Mouse (Mus musculus): ENCODE results near the gene Ppl.

The Ppl gene

DNA sequence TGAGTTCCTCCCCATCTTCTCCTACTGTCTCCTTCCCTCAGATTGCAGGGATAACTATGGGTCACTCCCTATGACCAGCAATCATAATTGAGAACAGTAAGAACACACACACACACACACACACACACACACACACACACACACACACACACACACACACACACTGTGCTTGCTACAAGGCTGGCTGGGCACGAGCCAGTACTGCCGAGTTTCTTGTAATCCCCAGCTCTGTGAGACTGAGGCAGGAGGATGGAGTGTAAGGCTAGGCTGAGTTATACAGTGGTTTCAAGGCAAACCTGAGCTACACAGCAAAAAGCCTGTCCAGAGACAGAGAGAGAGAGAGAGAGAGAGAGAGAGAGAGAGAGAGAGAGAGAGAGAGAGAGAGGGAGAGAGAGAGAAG is 2.0 kb downstream of the Ppl start:
- in situ Hi-C loops (cut with MboI; ENCODE audit: low sequenced_read_pairs), result no loop called here

DNA sequence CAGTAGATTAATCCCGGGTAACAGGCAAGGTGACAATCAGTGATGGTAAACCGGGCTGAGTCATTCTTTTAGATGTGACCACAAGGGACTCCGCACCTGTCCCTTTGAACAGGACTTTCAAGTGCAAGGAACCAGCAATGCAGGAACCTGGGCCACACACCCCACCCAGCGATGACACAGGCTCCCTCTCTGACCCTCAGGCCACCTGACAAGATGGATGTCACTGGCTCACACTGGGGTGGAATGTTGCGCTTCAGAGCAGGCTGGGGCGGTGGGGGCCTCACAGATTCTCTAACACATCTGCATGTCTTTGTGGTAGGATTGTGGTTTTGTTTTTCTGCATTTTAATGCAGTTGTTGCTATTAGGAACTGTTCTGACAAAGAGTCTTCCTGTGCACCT is 8.7 kb downstream of the Ppl start:
- in situ Hi-C loops (cut with MboI; ENCODE audit: low sequenced_read_pairs), result no loop called here

GRCm38 (mm10) chr16:5119845-5120244 is 12.4 kb downstream of the Ppl start:
- in situ Hi-C loops (cut with MboI; ENCODE audit: low sequenced_read_pairs), result no loop called here

GRCm38 (mm10) chr16:5119385-5119784 is 12.8 kb downstream of the Ppl start:
- in situ Hi-C loops (cut with MboI; ENCODE audit: low sequenced_read_pairs), result no loop called here

DNA sequence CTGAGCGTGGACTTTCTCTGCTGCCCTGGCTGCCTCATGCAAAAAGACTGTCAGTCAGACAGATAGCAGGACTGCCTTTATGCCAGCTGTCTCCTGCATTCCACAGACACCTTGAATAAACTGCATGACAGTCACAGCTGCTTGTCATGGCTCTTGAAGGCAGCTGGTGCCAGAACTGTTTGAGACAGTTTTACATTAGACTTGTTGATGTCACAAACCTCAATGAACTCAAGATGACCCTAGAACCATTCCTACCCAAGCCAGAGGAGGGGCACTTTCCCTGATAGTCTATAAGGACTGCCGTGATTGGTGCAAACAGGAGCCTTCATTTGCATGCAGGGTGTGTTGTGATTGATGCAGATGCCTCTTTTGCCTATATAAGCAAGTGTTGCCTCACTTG is 18.6 kb downstream of the Ppl start:
- in situ Hi-C loops (cut with MboI; ENCODE audit: low sequenced_read_pairs), result no loop called here

GRCm38 (mm10) chr16:5113002-5113550 is 19.1 kb downstream of the Ppl start:
- in situ Hi-C loops (cut with MboI; ENCODE audit: low sequenced_read_pairs), result no loop called here

- in situ Hi-C loops (cut with MboI; ENCODE audit: low sequenced_read_pairs), result no loop called here
Measured at GRCm38 (mm10) chr16:5111021-5111420, 21.2 kb downstream of the Ppl start.

DNA sequence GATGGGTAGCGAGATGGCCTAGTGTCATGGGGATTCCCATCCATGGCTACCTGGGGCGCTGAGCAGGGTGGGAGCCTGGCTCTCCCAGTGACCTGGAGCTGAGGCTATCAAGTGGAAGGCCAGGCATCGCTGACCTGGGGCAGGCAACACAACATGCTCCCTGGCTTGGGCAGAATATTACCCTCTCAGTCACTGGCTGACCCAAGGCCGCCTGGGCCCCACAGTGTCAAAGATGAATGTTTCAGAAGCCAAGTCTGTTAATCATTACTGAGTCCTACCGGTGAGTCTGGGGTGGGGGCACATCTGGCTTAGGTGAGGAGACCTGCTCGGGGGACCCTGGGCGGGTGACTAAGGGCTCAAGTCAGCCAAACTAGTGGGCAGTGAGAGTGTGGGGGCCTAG is 22.3 kb downstream of the Ppl start:
- in situ Hi-C loops (cut with MboI; ENCODE audit: low sequenced_read_pairs), result no loop called here

DNA sequence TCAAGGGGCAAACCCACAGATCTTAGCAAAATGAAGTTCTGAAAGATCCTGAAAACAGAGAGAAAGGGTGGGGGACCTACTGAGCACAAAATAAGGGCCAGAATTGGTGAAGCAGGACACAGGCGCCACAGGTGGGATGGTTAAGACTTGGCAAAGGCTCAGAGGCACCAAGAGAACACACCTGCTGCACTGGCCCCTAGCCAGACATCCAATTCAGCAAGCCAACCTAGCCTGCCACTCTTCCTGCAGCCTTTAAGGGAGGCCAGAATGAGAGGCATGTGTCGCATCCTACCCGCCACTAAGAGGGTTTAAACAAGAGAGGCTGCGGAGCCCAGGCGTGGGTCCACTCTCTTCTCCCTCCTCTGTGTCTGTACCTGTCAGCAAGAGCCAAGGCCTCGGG is 31.2 kb downstream of the Ppl start:
- in situ Hi-C loops (cut with MboI; ENCODE audit: low sequenced_read_pairs), result no loop called here

DNA sequence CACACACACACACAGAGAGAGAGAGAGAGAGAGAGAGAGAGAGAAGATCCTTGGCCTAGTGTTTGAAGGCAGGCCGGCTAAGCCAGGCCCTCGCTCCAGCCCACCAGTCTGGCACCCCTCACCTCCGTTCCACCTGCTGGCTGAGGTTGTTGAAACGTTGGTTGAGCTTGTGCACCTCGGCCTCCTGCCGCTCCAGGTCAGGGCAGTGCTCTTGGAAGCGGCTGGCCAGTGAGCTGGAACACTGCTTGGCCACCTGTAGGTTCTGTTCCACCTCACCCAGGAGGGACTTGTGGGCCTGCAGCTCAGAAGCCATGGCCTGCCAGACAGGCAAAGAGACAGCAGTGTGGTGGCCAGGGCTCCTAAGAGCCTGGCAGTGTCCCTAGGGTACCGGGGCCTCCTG is 35.7 kb downstream of the Ppl start:
- in situ Hi-C loops (cut with MboI; ENCODE audit: low sequenced_read_pairs), result no loop called here

GRCm38 (mm10) chr16:5093285-5093684 is 38.9 kb downstream of the Ppl start:
- in situ Hi-C loops (cut with MboI; ENCODE audit: low sequenced_read_pairs), result no loop called here

GRCm38 (mm10) chr16:5089021-5089420 is 43.2 kb downstream of the Ppl start:
- in situ Hi-C loops (cut with MboI; ENCODE audit: low sequenced_read_pairs), result no loop called here

DNA sequence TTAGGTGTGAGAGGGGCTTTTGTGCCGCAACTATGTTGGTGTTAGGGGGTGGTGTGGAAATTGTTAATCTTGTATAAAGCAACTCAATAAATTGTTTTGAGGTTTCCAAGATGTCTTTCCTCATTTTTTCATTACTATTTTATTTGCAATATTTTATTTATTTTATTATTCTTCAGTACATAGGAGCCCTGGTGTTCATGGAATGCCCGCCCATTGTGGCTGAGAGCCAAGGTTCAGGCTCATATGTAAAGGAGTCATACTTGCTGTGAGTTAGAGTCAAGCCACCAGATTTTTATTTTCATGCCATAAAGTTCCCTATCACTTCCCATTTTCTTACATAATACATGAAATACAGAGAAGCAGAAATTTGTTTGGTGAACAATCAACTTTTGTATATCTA is 46.0 kb downstream of the Ppl start:
- in situ Hi-C loops (cut with MboI; ENCODE audit: low sequenced_read_pairs), result no loop called here

DNA sequence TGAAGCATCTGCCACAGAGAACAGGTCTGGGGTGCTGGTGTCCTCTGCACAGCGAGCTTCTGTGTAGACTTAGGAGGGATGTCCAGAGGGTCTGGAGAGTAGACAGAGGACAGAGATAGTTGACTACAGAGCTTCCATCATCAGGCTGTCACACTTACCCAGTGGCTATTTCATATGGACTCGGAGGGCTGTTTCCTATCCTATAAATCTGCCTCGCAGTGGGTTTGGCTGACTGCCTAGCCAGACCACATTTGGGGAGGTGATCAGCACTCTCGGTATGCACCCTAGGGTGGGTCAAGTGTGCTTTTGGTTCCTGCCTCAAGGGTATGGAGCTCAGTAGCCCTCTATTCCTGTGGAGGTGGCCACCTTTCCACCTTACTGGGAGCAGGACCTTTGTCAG is 47.0 kb downstream of the Ppl start:
- in situ Hi-C loops (cut with MboI; ENCODE audit: low sequenced_read_pairs), result no loop called here

- in situ Hi-C loops (cut with MboI; ENCODE audit: low sequenced_read_pairs), result no loop called here
Measured at GRCm38 (mm10) chr16:5074341-5074740, 57.9 kb downstream of the Ppl start.

DNA sequence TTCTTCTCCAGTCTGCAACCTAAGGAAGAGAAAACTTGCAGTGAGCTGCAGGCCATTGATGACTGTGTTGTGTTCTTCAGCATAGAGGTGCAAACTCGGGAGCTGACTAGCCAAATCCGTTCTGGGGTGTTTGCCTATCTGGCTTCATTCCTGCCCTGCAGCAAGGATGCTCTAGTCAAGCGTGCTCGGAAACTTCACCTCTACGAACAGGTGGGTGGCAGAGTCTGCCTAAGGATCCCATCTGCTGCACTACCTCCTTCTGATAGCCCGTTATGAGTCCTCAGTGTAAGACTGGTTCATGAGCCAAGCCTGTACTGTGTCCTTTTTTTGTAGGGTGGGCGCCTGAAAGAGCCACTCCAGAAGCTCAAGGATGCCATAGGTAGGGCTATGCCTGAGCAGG is 60.2 kb downstream of the Ppl start:
- in situ Hi-C loops (cut with MboI; ENCODE audit: low sequenced_read_pairs), result no loop called here

DNA sequence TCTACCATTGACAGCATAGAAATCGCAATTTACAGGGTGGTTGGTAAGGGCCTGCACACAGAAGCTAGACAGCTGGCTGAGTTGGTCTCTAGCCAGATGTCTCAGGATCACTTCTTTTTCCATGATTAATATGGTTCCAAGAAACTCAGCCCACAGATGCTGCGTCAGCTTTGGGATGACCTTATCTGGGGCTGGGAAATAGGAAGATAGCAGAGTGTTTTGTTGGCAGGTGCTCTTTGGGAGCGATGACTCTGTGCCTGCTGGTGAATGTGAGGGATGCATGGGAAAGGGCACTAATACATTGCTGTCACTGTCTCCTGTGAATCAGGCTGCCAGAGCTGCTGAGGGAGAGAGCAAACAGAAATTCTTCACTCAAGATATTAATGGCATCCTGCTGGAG is 61.9 kb downstream of the Ppl start:
- in situ Hi-C loops (cut with MboI; ENCODE audit: low sequenced_read_pairs), result no loop called here

- in situ Hi-C loops (cut with MboI; ENCODE audit: low sequenced_read_pairs), result no loop called here
Measured at GRCm38 (mm10) chr16:5063472-5063871, 68.7 kb downstream of the Ppl start.

DNA sequence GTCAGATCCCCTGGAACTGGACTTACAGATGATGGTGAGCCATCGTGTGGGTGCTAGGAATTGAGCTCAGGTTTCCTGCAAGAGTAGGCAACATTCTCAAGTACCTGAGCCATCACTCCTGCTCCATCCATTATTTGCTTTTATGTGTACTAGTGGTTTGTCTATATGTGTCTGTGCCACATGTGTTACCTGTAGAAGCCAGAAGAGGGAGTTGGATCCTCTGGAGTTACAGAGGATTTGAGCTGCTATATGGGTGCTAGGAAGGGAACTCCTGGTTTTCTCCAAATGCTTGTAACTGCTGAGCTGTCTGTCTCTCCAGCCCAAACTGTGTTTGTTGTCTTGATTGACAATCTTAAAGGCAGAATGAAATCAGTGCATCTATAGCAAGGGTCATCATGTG is 74.1 kb downstream of the Ppl start:
- in situ Hi-C loops (cut with MboI; ENCODE audit: low sequenced_read_pairs), result no loop called here

GRCm38 (mm10) chr16:5050251-5051110 is 81.7 kb downstream of the Ppl start:
- in situ Hi-C loops (cut with MboI; ENCODE audit: low sequenced_read_pairs), result no loop called here

GRCm38 (mm10) chr16:5049774-5050234 is 82.4 kb downstream of the Ppl start, which contains the start of the genes Glyr1 and Ubn1:
Glyr1 (minus strand) TSS chr16:5049863.
Ubn1 (plus strand) TSS chr16:5050057.
- in situ Hi-C loops (cut with MboI; ENCODE audit: low sequenced_read_pairs), result no loop called here

GRCm38 (mm10) chr16:5049182-5049773 is 82.9 kb downstream of the Ppl start:
- in situ Hi-C loops (cut with MboI; ENCODE audit: low sequenced_read_pairs), result no loop called here

All from CH12F3 (cell line).